Mouse (Mus musculus) liver, postnatal 0 days (tissue): ENCODE measurements around the gene Arf4. TPM values are rescaled to one million over a fixed set of nuclear protein-coding genes. Genes with fewer than 3 reads are reported as not detected.
"Not testable (repeated sequence)": the region's sequence is repeated elsewhere in the genome, so short reads cannot be mapped to it uniquely, and the experiment has no call there.

Experiments used
- ATAC-seq: fragments of 200-750 bp; cut with Nextera tagmentation; 2 replicates; pipeline ENCODE4 v1.8.0; 2017; ENCODE audit warnings: mild to moderate bottlenecking, moderate library complexity
- DNase-seq: peaks from one replicate; pipeline ENCODE4 v3.0.0-alpha.2; 2016
- H3K27ac ChIP-seq: fragments of 300-500 bp; sonication (generic); 2 replicates; pipeline ENCODE4 v1.5.1; 2014; ENCODE audit warnings: antibody characterized with exemption, moderate library complexity, mild to moderate bottlenecking, low read depth
- H3K27me3 ChIP-seq: fragments of 300-500 bp; sonication (generic); 2 replicates; pipeline ENCODE4 v1.6.1; 2014; ENCODE audit warnings: low read length, control low read depth, mixed read lengths; ENCODE audit not compliant: insufficient read depth
- H3K36me3 ChIP-seq: fragments of 300-500 bp; sonication (generic); replicated peaks from 2 replicates; pipeline ENCODE4 v1.6.1; 2014; ENCODE audit warnings: mild to moderate bottlenecking, control low read depth, low read length, moderate library complexity, mixed read lengths; ENCODE audit not compliant: insufficient read depth
- H3K4me1 ChIP-seq: fragments of 300-500 bp; sonication (generic); 2 replicates; pipeline ENCODE4 v1.6.1; 2014; ENCODE audit warnings: antibody characterized with exemption, mild to moderate bottlenecking, control low read depth; ENCODE audit not compliant: insufficient read depth
- H3K4me2 ChIP-seq: fragments of 300-500 bp; sonication (generic); 2 replicates; pipeline ENCODE4 v1.6.1; 2014; ENCODE audit warnings: low read depth, mild to moderate bottlenecking, low read length, moderate library complexity, mixed read lengths
- H3K4me3 ChIP-seq: fragments of 300-500 bp; sonication (generic); 2 replicates; pipeline ENCODE4 v1.5.1; 2014; ENCODE audit warnings: low read depth, low read length
- H3K9ac ChIP-seq: fragments of 300-500 bp; sonication (generic); replicated peaks from 2 replicates; pipeline ENCODE4 v1.6.1; 2014; ENCODE audit warnings: mild to moderate bottlenecking, moderate library complexity
- H3K9me3 ChIP-seq: fragments of 300-500 bp; sonication (generic); 2 replicates; pipeline ENCODE4 v1.6.1; 2016; ENCODE audit warnings: mild to moderate bottlenecking, control low read depth, low read length, mixed read lengths
- CTCF ChIP-seq: sonication (generic); IDR thresholded peaks from 2 replicates; pipeline ENCODE4 v1.5.1; 2016; ENCODE audit warnings: antibody characterized with exemption, low read depth
- EP300 ChIP-seq: IDR thresholded peaks from 2 replicates; pipeline ENCODE4 v1.6.1; 2016; ENCODE audit warnings: antibody characterized with exemption, low read depth, mild to moderate bottlenecking
- WGBS: fragments of 180-500 bp; shearing (Covaris S2); extraction: QIAGEN DNeasy Blood & Tissue Kit; methylation state at CpG from one replicate; pipeline ENCODE4 v1.1.7; 2014; ENCODE audit not compliant: insufficient replicate concordance; 5-methylcytosine and 5-hydroxymethylcytosine counted together
- polyA plus RNA-seq: library from polyadenylated mRNA; unstranded; fragments of >200 nt; fragmentation: Nextera tagmentation; extraction: Ambion mirVana; gene quantifications from 2 replicates; pipeline ENCODE4 v1.2.1, GENCODE M21; 2015

Gene Arf4
- polyA plus RNA-seq, 1 experiment from 2014 or later = 196 TPM

GRCm38 (mm10) chr14:26668371-26669291 lies 30.8 kb downstream of the Arf4 start:
- peaks cover 20% of the 10 kb centered on the region for H3K36me3 ChIP-seq
- WGBS = 1% methylated on average over 73 of the region's 73 CpGs
- H3K9me3 ChIP-seq = no peaks in the 10 kb centered on the region
- peak; percentile 67 for DNase-seq
- peaks cover 15% of the 10 kb centered on the region for H3K4me1 ChIP-seq
- peak overlapping the region; percentile 79 for H3K4me3 ChIP-seq
- peak overlapping the region; percentile 95 for H3K27ac ChIP-seq
- H3K4me2 ChIP-seq = peak overlapping the region; percentile 91
- no peaks in the 10 kb centered on the region for H3K27me3 ChIP-seq
- peak; percentile 24; the same call in 1 of the 2 replicates for TF ChIP-seq CTCF
- TF ChIP-seq EP300 = no peak
- ATAC-seq = peak; percentile 47
- H3K9ac ChIP-seq = peak overlapping the region; percentile 75

GRCm38 (mm10) chr14:26669292-26670073 lies 31.6 kb downstream of the Arf4 start, which contains the start of gene Pde12:
Pde12 (minus strand) TSS chr14:26669883.
- no peaks in the 10 kb centered on the region for H3K9me3 ChIP-seq

GRCm38 (mm10) chr14:26670964-26671363 lies 33.1 kb downstream of the Arf4 start:
- H3K27ac ChIP-seq = no peak overlapping the region
- H3K36me3 ChIP-seq = peaks cover 4% of the 10 kb centered on the region; the same call in 1 of the 2 replicates
- DNase-seq = no peak
- no peak overlapping the region for H3K4me3 ChIP-seq
- no peak overlapping the region for H3K9ac ChIP-seq
- TF ChIP-seq EP300 (no peak), CTCF (peak; percentile 15; the same call in 1 of the 2 replicates)
- H3K4me1 ChIP-seq = peaks cover 24% of the 10 kb centered on the region
- peak overlapping the region; percentile 91; the same call in 1 of the 2 replicates for H3K4me2 ChIP-seq
- no peaks in the 10 kb centered on the region for H3K9me3 ChIP-seq
- ATAC-seq = no peak
- H3K27me3 ChIP-seq = no peaks in the 10 kb centered on the region

More at GRCm38 (mm10) chr14:26669292-26670073, 31.6 kb downstream of the Arf4 start, which contains the start of gene Pde12:
- H3K4me3 ChIP-seq = peak within 1 kb of the TSS; percentile 79
- ATAC-seq = peak; percentile 89
- no peak for TF ChIP-seq CTCF
- TF ChIP-seq EP300 = peak; percentile 75
- no peaks in the 10 kb centered on the region for H3K27me3 ChIP-seq
- peak; percentile 89 for DNase-seq
- H3K27ac ChIP-seq = peak within 1 kb of the TSS; percentile 95
- H3K4me2 ChIP-seq = peak within 1 kb of the TSS; percentile 91
- under 1% methylated on average over 70 of the region's 70 CpGs for WGBS
- peaks cover 16% of the 10 kb centered on the region for H3K36me3 ChIP-seq
- H3K9ac ChIP-seq = peak within 1 kb of the TSS; percentile 75
- peaks cover 15% of the 10 kb centered on the region for H3K4me1 ChIP-seq

GRCm38 (mm10) chr14:26671870-26672615 lies 34.2 kb downstream of the Arf4 start:
- not testable (repeated sequence) for H3K9me3 ChIP-seq, H3K9ac ChIP-seq, DNase-seq, H3K36me3 ChIP-seq, H3K27ac ChIP-seq, ATAC-seq, H3K27me3 ChIP-seq
- WGBS = 45% methylated on average over 17 of the region's 17 CpGs
- Histone ChIP-seq H3K4me3 (peak overlapping the region; percentile 14; the same call in 1 of the 2 replicates), H3K4me1 (peaks cover 22% of the 10 kb centered on the region), H3K4me2 (peak overlapping the region; percentile 51)

- not testable (repeated sequence) for H3K27me3 ChIP-seq, DNase-seq, H3K9me3 ChIP-seq, H3K9ac ChIP-seq, H3K36me3 ChIP-seq, H3K27ac ChIP-seq, H3K4me2 ChIP-seq, ATAC-seq, H3K4me3 ChIP-seq
- H3K4me1 ChIP-seq = peaks cover 16% of the 10 kb centered on the region
- WGBS = 88% methylated on average over 2 of the region's 2 CpGs
Measured at GRCm38 (mm10) chr14:26674476-26675169, 36.7 kb downstream of the Arf4 start.
